Mouse (Mus musculus) erythroid progenitor cell, adult 5-6 weeks (primary cell): ENCODE results near the gene Fam151a. TPM values are rescaled to one million over a fixed set of nuclear protein-coding genes. Genes with fewer than 3 reads are reported as not detected.

Experiments
- total RNA-seq, 2 experiments: library from RNA; stranded (forward) in 1 of 2; stranded (reverse) in 1 of 2; fragments of 150-400 nt in 1 of 2; fragments of 186-747, 209-891 nt in 1 of 2; gene quantifications; 2 replicates each; pipeline versions ENCODE4 v1.2.3 to v1.2.4; 2015 to 2017; ENCODE audit warnings: low replicate concordance in 2 of 2

Fam151a gene
- total RNA-seq, 2 experiments from 2014 or later, result not detected

Other genes starting within 250 kb of the Fam151a start
- not detected in 2 replicates for gene Bsnd, start 241.6 kb upstream of the Fam151a start, total RNA-seq (2015; ENCODE audit: low replicate concordance)
- not detected in 2 replicates for gene Bsnd, start 241.6 kb upstream of the Fam151a start, total RNA-seq (2017; ENCODE audit: low replicate concordance)
- 2.2 and 6.7 TPM in 2 replicates for gene Dhcr24, start 172.9 kb upstream of the Fam151a start, total RNA-seq (2015; ENCODE audit: low replicate concordance)
- gene Dhcr24, start 172.9 kb upstream of the Fam151a start, total RNA-seq (2017; ENCODE audit: low replicate concordance), result 1.9 and 3.1 TPM in 2 replicates
- not detected in 2 replicates for gene Lexm, start 116.6 kb upstream of the Fam151a start, total RNA-seq (2015; ENCODE audit: low replicate concordance)
- not detected in 2 replicates for gene Lexm, start 116.6 kb upstream of the Fam151a start, total RNA-seq (2017; ENCODE audit: low replicate concordance)
- gene Ttc22, start 111.5 kb upstream of the Fam151a start, total RNA-seq (2015; ENCODE audit: low replicate concordance), result not detected in 2 replicates
- not detected in 2 replicates for gene Ttc22, start 111.5 kb upstream of the Fam151a start, total RNA-seq (2017; ENCODE audit: low replicate concordance)
- gene Pars2, start 82.8 kb upstream of the Fam151a start, total RNA-seq (2015; ENCODE audit: low replicate concordance), result 0.72 and 0.84 TPM in 2 replicates
- 0.77 and 1.7 TPM in 2 replicates for gene Pars2, start 82.8 kb upstream of the Fam151a start, total RNA-seq (2017; ENCODE audit: low replicate concordance)
- gene Ttc4, start 54.9 kb upstream of the Fam151a start, total RNA-seq (2015; ENCODE audit: low replicate concordance), result 17.2 and 25.9 TPM in 2 replicates
- 39.9 and 50.4 TPM in 2 replicates for gene Ttc4, start 54.9 kb upstream of the Fam151a start, total RNA-seq (2017; ENCODE audit: low replicate concordance)
- not detected in 2 replicates for gene Mroh7, start 3.0 kb upstream of the Fam151a start, total RNA-seq (2015; ENCODE audit: low replicate concordance)
- not detected in 2 replicates for gene Mroh7, start 3.0 kb upstream of the Fam151a start, total RNA-seq (2017; ENCODE audit: low replicate concordance)
- 4.2 and 6.8 TPM in 2 replicates for gene Acot11, start 71.1 kb downstream of the Fam151a start, total RNA-seq (2015; ENCODE audit: low replicate concordance)
- gene Acot11, start 71.1 kb downstream of the Fam151a start, total RNA-seq (2017; ENCODE audit: low replicate concordance), result 4.5 and 5.3 TPM in 2 replicates
- gene Ssbp3, start 176.8 kb downstream of the Fam151a start, total RNA-seq (2015; ENCODE audit: low replicate concordance), result 181 and 212 TPM in 2 replicates
- 93.7 and 104 TPM in 2 replicates for gene Ssbp3, start 176.8 kb downstream of the Fam151a start, total RNA-seq (2017; ENCODE audit: low replicate concordance)